Comparison of ENCODE assay signal across 26 mouse cellular contexts in genomic region chr14:102439738-102440137, GRCm38 (mm10).
"Had no signal": no experiment of that assay in that cellular context is flagged by ENCODE, and none has a peak within 500 bp of the region (broad histone marks: within the 10 kb centered on the region; RNA-seq: fewer than 3 reads in every experiment).

No protein-coding gene starts in this region.

- DNase-seq: gastrocnemius, postnatal 25 days; heart, adult 18-20 months; heart, postnatal 14 days; heart, postnatal 36 days; kidney, adult 11 months; kidney, adult 2 months; kidney, adult 9 months; kidney, postnatal 14 days; kidney, postnatal 36 days; layer of hippocampus, adult 9-11 months; layer of hippocampus, postnatal 36 days; left cerebral cortex, postnatal 4 days had no signal

- H3K4me1 ChIP-seq: heart, embryonic 10.5 days; heart, embryonic 13.5 days; heart, embryonic 15.5 days; hindbrain, embryonic 12.5 days; kidney, embryonic 15.5 days; limb, embryonic 13.5 days; limb, embryonic 15.5 days; liver, embryonic 12.5 days had no signal

- H3K9ac ChIP-seq: heart, embryonic 13.5 days; heart, embryonic 15.5 days; hindbrain, embryonic 12.5 days; hindbrain, embryonic 14.5 days; kidney, embryonic 15.5 days; limb, embryonic 13.5 days; limb, embryonic 15.5 days; liver, embryonic 12.5 days; liver, embryonic 14.5 days had no signal

- H3K9me3 ChIP-seq: heart, embryonic 10.5 days; heart, embryonic 13.5 days; heart, embryonic 15.5 days; hindbrain, embryonic 12.5 days; kidney, embryonic 15.5 days; limb, embryonic 13.5 days; limb, embryonic 15.5 days; liver, embryonic 12.5 days had no signal

- H3K27ac ChIP-seq: heart, embryonic 10.5 days; heart, embryonic 13.5 days; heart, embryonic 15.5 days; hindbrain, embryonic 12.5 days; hindbrain, embryonic 14.5 days; hindbrain, postnatal 0 days; kidney, embryonic 15.5 days; kidney, postnatal 0 days; left cerebral cortex, adult 2 months; limb, embryonic 13.5 days; limb, embryonic 15.5 days; liver, embryonic 12.5 days; liver, embryonic 14.5 days had no signal

- H3K4me3 ChIP-seq: heart, embryonic 10.5 days; heart, embryonic 13.5 days; heart, embryonic 15.5 days; hindbrain, embryonic 12.5 days; kidney, embryonic 15.5 days; left cerebral cortex, adult 2 months; limb, embryonic 13.5 days; limb, embryonic 15.5 days; liver, embryonic 12.5 days had no signal

- H3K4me2 ChIP-seq: heart, embryonic 13.5 days; heart, embryonic 15.5 days; hindbrain, embryonic 12.5 days; hindbrain, embryonic 14.5 days; kidney, embryonic 15.5 days; limb, embryonic 13.5 days; limb, embryonic 15.5 days; liver, embryonic 12.5 days had no signal

- H3K27me3 ChIP-seq: heart, embryonic 13.5 days; heart, embryonic 15.5 days; hindbrain, embryonic 12.5 days; kidney, embryonic 15.5 days; limb, embryonic 13.5 days; limb, embryonic 15.5 days; liver, embryonic 12.5 days had no signal

- H3K36me3 ChIP-seq: heart, embryonic 10.5 days; heart, embryonic 13.5 days; heart, embryonic 15.5 days; hindbrain, embryonic 12.5 days; kidney, embryonic 15.5 days; limb, embryonic 13.5 days; limb, embryonic 15.5 days; liver, embryonic 12.5 days had no signal

- ATAC-seq: hindbrain, postnatal 0 days; intestine, embryonic 16.5 days; liver, embryonic 12.5 days had no signal
